Mouse (Mus musculus) spleen, postnatal 36 days (tissue): ENCODE results near the gene Vps52.
"Not testable (repeated sequence)": the region's sequence is repeated elsewhere in the genome, so short reads cannot be mapped to it uniquely, and the experiment has no call there.

Experiments
- DNase-seq, 2 experiments: peaks; one replicate each; pipeline ENCODE4 v3.0.0; 2022; ENCODE audit warnings: low spot score in 2 of 2, mixed read lengths in 1 of 2

The Vps52 gene

GRCm38 (mm10) chr17:34000796-34001195 lies 45.2 kb downstream of the Vps52 start:
- DNase-seq = not testable (repeated sequence)

GRCm38 (mm10) chr17:34003426-34003825 lies 47.8 kb downstream of the Vps52 start:
- DNase-seq = no peak

DNA sequence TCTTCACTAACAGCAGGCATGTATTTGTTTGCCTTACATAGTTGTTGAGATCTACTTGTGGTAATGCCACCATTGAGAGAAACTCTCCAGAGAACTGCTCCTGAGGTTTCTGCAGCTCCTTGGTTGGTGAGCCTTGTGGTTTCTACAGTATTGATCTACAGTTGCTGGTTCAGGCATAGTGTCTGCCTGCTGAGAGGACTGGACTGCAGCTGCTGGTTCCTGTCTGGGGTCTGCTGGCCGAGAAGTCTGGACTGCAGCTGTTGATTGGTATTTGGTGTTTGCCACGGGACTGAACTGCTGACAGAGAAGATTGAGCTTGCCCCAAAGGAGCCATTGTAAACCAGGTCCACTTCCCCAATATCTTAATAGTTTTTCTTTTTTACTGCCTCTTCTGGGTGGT lies 51.0 kb downstream of the Vps52 start:
- no peak for DNase-seq

- DNase-seq = no peak
Measured at GRCm38 (mm10) chr17:34010156-34010555, 54.5 kb downstream of the Vps52 start.

GRCm38 (mm10) chr17:34013436-34013835 lies 57.8 kb downstream of the Vps52 start:
- no peak for DNase-seq
